Mouse (Mus musculus): Measurements from ENCODE around the gene Dnajc1.

Dnajc1 gene

GRCm38 (mm10) chr2:18392331-18393021 lies at the start of gene Dnajc1:
TSS of gene Dnajc1 (minus strand) at chr2:18392830.
- DNase-seq, result peak; percentile 90

DNA sequence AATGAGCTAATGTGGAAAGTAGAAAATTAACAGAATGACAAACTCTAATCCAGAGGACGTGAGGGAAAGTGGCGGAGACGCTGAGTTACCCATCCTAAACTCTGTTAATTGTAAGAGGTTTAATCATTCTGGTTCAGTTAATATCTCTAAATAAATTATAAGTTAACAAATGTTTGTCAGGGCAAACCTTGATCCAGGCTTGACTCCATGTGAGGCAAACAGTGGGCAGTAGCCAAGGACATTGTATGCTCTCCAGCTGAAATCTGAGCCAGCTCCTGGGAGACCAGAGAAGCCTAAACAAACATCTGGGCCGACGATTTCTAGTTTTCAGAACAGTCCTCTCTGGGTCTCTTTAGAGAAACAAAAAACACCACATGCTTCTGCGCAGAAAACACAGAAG lies 49.2 kb upstream of the Dnajc1 start:
- DNase-seq, result no peak

DNA sequence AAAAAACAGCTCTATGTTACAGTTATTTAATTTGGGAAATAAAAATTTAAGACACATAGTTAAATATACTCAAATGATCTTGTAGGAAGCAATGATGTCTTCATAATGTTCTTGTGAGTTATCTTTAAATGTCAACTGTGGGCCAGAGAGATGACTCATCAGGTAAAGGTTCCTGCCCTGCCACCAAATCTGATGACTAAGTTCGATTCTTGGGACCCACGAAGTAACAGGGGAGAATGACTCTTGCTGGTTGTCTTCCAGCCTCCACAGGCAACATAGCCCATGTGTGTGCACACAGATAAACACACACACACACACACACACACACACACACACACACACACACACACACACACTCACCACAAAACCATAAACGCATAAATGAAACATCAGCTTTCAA lies 22.6 kb upstream of the Dnajc1 start:
- no peak for DNase-seq

DNA sequence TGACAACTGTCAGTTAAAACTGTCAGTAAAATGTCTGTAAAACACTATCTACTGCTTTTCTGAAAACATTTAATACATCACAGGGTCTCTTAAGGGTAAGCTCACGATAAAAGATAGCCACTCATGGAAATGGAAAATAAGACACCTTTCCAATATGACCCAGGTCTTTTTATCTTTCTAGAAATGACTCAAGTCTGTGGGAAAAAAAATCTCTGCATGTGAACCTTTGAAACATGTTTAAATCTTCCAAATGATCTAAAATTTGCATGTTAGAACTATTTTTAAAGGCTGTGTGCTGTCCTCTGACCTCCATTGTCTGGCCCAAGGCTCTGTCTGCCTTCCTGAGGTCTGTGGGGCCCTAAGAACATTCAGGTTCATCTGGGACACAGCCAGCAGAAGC lies 11.0 kb upstream of the Dnajc1 start:
- DNase-seq, result no peak

DNA sequence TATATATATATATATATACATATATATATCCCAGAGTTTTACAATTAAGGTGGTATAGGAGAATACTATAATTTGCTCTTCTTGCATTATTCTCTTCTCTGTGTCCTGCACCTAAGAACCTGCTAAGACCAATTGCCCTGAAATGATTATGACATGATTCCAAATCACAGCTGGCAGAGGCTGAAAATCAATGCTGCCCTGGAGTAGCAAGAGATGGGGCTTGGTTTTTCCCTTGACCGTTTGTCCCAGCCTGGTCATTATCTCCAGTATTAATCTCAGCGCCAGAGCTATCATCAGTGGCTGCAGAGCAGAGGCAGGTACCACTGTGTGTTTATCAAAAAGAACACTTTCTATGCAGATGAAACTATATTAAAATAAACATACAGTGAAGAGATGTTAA lies 9.1 kb upstream of the Dnajc1 start:
- DNase-seq, result no peak

GRCm38 (mm10) chr2:18393022-18393519 lies 441 bp upstream of the Dnajc1 start:
- no peak for DNase-seq

DNA sequence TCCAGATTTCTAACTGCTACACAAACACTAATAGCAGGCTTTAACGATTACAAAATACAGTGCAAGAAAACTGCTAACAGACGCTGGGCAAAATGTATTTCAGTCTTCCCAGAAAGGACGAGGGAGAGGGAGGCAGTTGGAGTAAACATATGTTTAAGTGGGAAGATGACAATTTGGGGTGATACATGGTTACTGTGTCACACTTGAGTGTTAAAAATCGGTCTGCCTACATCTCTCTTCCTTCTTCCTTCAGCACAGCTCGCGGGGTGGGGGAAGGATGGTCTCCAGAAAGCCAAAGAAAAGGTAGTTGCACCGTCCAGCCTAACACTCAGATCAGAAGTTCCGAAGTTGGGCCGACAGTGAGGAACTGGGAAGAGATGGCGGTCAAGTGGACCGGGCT lies 769 bp downstream of the Dnajc1 start:
- peak; percentile 24 for DNase-seq

DNA sequence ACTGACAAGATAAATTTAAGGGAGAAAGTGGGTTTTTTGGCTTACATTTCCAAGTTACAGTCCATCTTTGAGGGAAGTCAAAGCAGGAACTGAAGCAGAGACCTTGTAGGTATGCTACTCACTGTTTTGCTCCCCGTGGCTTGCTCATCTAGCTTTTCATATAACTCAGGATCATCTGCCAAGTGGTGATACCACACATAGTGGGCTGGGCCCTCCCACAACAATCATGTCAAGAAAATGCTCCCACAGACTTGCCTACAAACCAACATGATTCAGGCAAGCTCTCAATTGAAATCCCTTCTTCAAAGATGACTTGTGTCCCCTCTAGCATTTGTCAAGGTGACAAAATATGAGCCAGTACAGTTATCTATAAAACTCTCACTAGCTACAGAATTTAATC lies 3.0 kb downstream of the Dnajc1 start:
- DNase-seq, result peak; percentile 15

DNA sequence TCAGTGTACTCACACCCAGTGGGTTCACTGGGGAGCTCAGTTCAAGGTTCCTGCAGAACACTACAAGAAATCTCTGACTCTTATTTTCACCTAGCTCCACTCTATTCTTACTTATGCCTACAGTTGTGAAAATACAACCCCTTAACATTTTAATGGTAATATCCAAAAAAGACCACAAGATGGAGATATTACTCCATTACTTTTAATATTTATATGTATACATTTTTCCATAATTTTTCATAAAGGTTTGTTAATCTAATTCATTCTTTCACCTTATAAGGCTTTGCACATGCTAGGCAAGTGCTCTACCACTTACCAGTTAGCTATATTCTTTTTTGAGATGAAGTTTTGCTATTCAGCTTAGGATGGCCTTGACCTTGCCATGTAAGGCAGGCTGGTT lies 11.0 kb downstream of the Dnajc1 start:
- no peak for DNase-seq

- no peak for DNase-seq
Measured at GRCm38 (mm10) chr2:18372400-18373182, 20.0 kb downstream of the Dnajc1 start.

DNA sequence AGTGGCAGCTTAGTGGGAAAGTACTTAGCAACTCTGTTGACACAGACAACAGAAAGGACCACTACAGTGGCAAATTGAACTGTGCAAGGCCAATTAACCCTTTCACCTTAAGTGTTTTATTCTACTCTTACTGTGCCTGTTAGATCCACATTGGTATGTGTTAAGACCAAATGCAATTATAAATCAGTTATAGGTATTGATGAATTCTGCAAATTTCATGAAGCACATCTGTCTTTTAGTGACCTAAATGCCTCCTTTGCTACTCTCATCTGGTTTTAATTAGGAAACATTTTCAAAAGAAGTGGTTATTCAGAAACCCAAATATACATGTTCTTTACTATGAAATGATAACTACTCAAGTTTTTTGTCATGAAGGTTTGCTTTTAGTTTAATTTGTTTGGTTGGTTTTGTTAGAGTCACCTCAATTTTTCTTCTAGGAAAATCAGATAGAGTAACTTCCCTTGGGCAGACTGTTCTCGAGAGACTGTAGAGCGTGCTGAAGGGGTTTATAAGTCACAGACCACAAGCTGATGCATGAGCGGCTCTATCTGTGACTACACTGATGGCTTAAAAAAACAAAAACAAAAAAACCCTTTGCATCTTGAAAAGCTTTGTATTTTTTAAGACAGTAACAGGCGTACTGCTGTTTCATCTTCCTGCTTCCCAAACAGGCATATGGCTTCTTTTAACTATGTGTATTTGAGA lies 21.7 kb downstream of the Dnajc1 start:
- DNase-seq, result no peak

DNA sequence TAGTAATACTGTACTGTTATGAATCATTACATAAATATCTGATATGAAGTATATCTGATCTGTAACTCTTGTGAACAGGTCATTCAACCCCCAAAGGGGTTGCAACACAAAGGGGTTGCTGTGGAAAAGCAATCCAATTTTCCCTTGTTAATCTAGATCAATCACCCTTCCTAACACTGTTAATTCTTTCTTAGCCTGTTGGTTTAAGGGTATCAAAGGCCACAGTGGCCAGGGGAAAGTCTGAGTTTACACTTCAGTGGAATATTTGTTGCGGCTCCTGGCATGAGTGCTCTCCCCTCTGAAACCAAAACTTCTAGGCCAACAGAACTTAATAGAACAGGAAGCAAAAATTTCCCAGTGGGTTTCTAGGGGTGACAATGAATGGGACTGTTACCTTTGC lies 28.2 kb downstream of the Dnajc1 start:
- no peak for DNase-seq

DNA sequence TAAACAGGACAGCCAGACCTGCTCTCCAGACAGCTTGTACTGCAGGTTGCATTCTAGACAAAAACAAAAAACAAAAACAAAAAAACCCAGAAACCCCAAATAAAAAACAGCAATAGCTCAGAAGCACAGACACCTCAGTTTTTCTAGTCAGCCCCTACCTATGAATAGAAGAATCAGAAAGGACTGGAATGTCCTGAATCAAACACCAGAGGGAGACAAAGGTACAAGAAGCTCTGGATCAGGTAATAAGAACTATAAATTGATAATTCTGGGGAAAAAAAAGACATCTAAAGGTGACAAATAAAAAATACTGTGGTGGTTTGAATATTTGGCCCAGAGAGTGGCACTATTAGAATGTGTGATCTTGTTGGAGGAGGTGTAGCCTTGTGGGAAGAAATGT lies 37.3 kb downstream of the Dnajc1 start:
- no peak for DNase-seq

- DNase-seq, result peak; percentile 22
Measured at GRCm38 (mm10) chr2:18352620-18353019, 40.0 kb downstream of the Dnajc1 start.

GRCm38 (mm10) chr2:18343464-18343863 lies 49.2 kb downstream of the Dnajc1 start:
- DNase-seq, result no peak

- no peak for DNase-seq
Measured at GRCm38 (mm10) chr2:18318671-18319070, 74.0 kb downstream of the Dnajc1 start.

- no peak for DNase-seq
Measured at GRCm38 (mm10) chr2:18317503-18318281, 74.9 kb downstream of the Dnajc1 start.

DNA sequence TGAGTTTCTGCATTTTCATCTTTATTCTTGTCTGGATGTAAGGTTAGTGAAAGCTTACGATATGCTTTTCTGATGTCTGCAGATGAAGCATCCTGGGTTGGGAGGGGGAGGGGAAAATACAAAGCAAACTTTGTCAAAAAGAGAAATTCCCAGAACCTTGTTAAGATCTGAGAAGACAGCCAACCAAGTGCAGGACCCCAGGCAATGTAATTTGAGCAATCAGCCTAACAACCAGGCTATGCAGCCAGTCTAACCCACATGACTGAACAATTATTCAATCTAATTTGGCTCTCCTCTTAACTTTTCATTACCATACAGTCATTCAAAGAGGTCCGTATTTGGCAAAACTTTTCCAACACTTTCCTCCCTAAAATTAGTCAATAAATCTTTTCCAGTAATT lies 75.7 kb downstream of the Dnajc1 start:
- no peak for DNase-seq

DNA sequence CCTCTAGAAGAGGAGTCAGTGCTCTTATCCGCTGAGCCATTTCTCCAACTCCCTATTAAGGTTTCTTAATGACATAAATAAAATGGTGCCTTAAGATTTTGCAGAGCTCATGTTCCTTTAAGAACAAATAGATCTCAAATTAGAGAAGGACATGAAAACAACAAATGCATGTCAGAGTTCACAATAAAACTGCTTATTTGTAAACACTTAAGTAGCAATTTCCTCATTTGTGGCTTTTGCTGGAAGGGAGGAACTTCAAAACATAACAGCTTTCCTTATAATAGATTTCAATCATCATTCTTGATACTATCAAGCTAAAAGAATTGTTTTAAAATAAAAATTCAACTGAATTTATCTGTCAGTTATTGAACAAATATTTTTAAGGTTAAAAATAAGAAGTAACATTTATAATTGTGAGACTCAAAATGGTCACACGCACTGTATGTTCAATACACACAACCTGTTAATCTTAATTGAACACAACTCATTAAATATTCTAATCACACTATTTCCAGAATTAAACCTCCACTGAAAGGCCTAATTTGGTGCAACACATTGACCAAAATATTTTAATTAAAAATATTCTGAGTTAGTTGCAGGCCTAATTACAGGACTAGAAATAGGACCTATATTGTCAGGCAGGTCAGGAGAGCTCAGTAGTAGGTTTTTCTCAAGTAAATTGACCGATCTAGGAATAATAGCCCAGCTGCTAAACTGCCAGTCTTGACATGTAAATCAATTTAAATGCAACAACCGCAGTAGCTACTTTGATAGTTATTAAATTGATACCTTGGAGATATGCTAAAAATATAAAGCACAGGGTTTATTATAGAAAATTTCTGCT lies 82.1 kb downstream of the Dnajc1 start:
- DNase-seq, result no peak

- no peak for DNase-seq
Measured at GRCm38 (mm10) chr2:18307440-18308305, 85.0 kb downstream of the Dnajc1 start.

GRCm38 (mm10) chr2:18300949-18301348 lies 91.7 kb downstream of the Dnajc1 start:
- DNase-seq, result no peak

Measured in layer of hippocampus, adult 9-11 months (tissue).